Mouse (Mus musculus) left cerebral cortex, adult 2 months (tissue): ENCODE measurements around the gene Adssl1. TPM values are rescaled to one million over a fixed set of nuclear protein-coding genes. Genes with fewer than 3 reads are reported as not detected.

Experiments used
- DNase-seq, 2 experiments: peaks; one replicate each; pipeline ENCODE4 v3.0.0; 2021 to 2022; ENCODE audit warnings: low spot score in 2 of 2, mixed read lengths in 1 of 2; ENCODE audit errors: extremely low spot score in 1 of 2
- H3K27ac ChIP-seq: fragments of 200-600 bp; 2 replicates; pipeline ENCODE4 v1.8.1; 2022
- H3K4me3 ChIP-seq: fragments of 200-600 bp; 2 replicates; pipeline ENCODE4 v1.8.1; 2022
- CTCF ChIP-seq: fragments of 200-600 bp; IDR thresholded peaks from 2 replicates; pipeline ENCODE4 v1.8.1; 2022; ENCODE audit warnings: antibody characterized with exemption, mild to moderate bottlenecking, moderate library complexity
- intact Hi-C: fragments of 180-260 bp; cut with DNase I; formaldehyde crosslinking; loops from one replicate; pipeline ENCODE4 v1.15.1; 2025
- long read RNA-seq, 2 experiments: library from polyadenylated mRNA; stranded (forward); transcript quantifications; one replicate each; pipeline ENCODE4 v2.0.0; 2021; ENCODE audit warnings: borderline mapping rate in 2 of 2
- total RNA-seq, 2 experiments: library from RNA; stranded (reverse); gene quantifications; 2 replicates each; pipeline ENCODE4 v1.2.3; 2021

Adssl1 gene
- 10 to 100 TPM; 16.2 to 16.5 TPM for total RNA-seq
- long read RNA-seq, experiment 1, transcript Adssl1-201 (13 exons, 1,777 nt): major isoform, 13 of 14 reads
- long read RNA-seq, experiment 1, partial matches to known transcripts: 1 of 14 reads
- long read RNA-seq, experiment 1, other reads (novel, unspliced or antisense): 0 of 14 reads
- long read RNA-seq, experiment 2, transcript Adssl1-201 (13 exons, 1,777 nt): major isoform, 14 of 17 reads
- long read RNA-seq, experiment 2, partial matches to known transcripts: 1 of 17 reads
- long read RNA-seq, experiment 2, other reads (novel, unspliced or antisense): 2 of 17 reads

GRCm38 (mm10) chr12:112619686-112620353, at the start of gene Adssl1:
Gene Adssl1 (plus strand): TSS chr12:112620045.
- DNase-seq: peak; percentile 57 to 65
- intact Hi-C loops: loop anchor here (5.0 kb wide), 1 partner anchor 123 kb away; no protein-coding TSS in a partner anchor
- Histone ChIP-seq H3K27ac (peak within 1 kb of the TSS; percentile 90), H3K4me3 (peak within 1 kb of the TSS; percentile 66)
- no peak for TF ChIP-seq CTCF

GRCm38 (mm10) chr12:112570160-112570559, 49.7 kb upstream of the Adssl1 start:
- no peak overlapping the region for H3K4me3 ChIP-seq
- DNase-seq: no peak
- no peak overlapping the region for H3K27ac ChIP-seq
- no peak for TF ChIP-seq CTCF
- intact Hi-C loops: no loop called here

GRCm38 (mm10) chr12:112571064-112571463, 48.8 kb upstream of the Adssl1 start:
- no peak for DNase-seq

GRCm38 (mm10) chr12:112575274-112575986, 44.4 kb upstream of the Adssl1 start:
- Histone ChIP-seq H3K27ac (peak overlapping the region; percentile 41), H3K4me3 (no peak overlapping the region)
- DNase-seq: no peak
- intact Hi-C loops: no loop called here
- TF ChIP-seq CTCF: no peak

More at GRCm38 (mm10) chr12:112571064-112571463, 48.8 kb upstream of the Adssl1 start:
- no peak overlapping the region for H3K4me3 ChIP-seq
- H3K27ac ChIP-seq: no peak overlapping the region
- intact Hi-C loops: no loop called here
- peak; percentile 35 for TF ChIP-seq CTCF

GRCm38 (mm10) chr12:112576341-112576740, 43.5 kb upstream of the Adssl1 start:
- DNase-seq: peak; percentile 63 to 81
- no peak overlapping the region for H3K4me3 ChIP-seq
- no peak for TF ChIP-seq CTCF
- H3K27ac ChIP-seq: peak overlapping the region; percentile 76
- intact Hi-C loops: loop anchor here (1.0 kb wide), 2 partner anchors 19 to 41 kb away; no protein-coding TSS in a partner anchor

- Histone ChIP-seq H3K27ac (peak overlapping the region; percentile 76), H3K4me3 (no peak overlapping the region)
- no peak for DNase-seq
- TF ChIP-seq CTCF: no peak
- intact Hi-C loops: loop anchor here (1.0 kb wide), 2 partner anchors 19 to 41 kb away; no protein-coding TSS in a partner anchor
Observed at GRCm38 (mm10) chr12:112576749-112577148, 43.1 kb upstream of the Adssl1 start.

DNA sequence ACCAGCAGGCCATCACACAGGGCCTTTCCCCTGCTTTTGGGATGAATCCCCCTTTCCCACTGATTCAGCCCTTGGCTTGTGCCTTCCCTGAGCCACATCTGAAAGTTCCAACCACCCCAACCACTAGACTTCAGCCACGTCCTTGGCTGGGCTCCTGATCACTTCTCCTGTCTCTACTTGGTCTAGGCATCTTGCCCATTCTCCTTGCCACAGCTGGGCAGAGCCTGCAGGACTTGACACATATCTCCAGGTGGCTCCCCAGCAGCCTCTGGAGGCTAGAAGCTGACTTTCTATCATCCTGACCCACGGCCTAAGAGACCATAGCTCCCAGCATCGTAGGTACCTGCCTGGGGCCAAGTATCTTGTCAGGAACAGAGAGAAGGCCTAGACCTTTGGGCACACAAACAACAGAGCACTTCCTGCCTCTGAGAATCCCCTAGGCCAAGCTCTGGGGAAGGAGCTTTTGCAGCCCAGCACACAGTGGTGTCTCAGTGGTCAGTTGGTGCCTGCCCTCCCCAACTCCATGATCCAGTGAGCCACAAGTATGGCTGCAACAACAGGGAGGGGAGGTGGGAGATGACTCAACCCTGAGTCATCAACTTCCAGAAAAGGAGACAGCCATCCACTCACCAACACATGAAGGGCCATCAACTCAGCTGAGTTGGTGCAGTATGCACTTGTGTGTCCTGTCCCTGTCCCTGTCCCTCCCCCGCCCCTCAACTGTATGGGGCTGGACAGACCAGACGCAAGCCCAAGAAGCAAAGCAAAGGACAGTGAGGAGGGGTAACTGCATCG, 41.4 kb upstream of the Adssl1 start:
- intact Hi-C loops: no loop called here
- DNase-seq: no peak
- H3K27ac ChIP-seq: no peak overlapping the region
- H3K4me3 ChIP-seq: no peak overlapping the region
- no peak for TF ChIP-seq CTCF

DNA sequence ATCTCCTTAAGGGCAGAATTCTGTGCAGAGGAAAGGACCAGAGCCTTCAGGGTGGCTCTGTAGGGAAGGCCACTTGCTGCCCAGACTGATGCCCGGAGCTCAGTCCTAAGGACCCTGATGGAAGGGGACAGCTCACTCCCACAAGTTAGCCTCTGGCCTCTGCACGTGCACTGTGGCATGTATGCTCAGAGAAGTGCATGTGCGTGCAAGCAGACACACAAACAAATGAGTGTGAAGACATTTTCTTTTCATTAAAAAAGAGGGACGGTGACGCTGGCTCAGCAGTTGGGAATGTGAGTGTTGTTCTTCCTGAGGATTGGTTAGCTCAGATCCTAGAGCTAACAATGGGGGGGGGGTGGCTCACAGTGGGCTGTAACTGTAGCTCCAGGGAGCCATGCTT, 40.4 kb upstream of the Adssl1 start:
- no peak overlapping the region for H3K4me3 ChIP-seq
- intact Hi-C loops: no loop called here
- H3K27ac ChIP-seq: no peak overlapping the region
- TF ChIP-seq CTCF: no peak
- DNase-seq: no peak

GRCm38 (mm10) chr12:112579926-112580325, 39.9 kb upstream of the Adssl1 start:
- H3K4me3 ChIP-seq: no peak overlapping the region
- no peak overlapping the region for H3K27ac ChIP-seq
- TF ChIP-seq CTCF: no peak
- DNase-seq: no peak
- intact Hi-C loops: no loop called here

DNA sequence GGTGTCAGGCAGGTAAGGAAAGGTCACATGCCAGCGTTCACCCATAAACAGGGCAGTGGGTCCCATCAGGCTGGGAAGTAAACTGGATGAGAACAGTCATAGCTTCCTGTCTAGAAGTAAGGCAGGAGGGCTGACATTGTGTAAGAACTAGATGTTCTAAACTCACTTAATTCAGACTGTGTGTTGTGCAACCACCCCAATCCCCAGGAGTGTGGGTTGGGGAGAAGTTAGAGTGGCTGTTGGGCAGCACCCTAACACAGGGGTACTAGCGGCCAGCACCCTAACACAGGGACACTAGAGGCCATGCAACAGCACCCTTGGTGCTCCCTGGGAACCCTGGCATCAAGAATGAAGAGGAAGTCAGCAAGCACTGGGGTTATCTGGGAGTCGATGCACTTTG, 38.7 kb upstream of the Adssl1 start:
- Histone ChIP-seq H3K27ac (no peak overlapping the region), H3K4me3 (no peak overlapping the region)
- intact Hi-C loops: no loop called here
- TF ChIP-seq CTCF: no peak
- DNase-seq: no peak

DNA sequence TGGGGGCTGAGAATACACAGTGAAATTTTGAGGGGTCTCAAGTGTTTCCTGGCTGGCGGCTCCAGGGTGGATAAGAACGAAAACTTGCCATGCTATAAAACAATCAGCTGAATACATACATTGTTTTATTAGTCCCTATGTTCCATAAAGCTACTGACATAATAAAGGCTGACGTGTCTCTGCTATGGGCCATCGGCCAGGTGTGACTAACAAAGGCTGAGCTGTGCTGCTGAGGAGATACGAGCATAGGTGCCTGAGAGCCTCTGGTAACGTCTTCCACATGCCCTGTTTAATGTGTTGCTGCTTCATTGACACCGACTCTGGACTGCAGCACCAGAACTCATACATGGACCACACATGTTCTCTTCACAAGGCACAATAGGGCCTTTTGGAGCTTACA, 34.9 kb upstream of the Adssl1 start:
- intact Hi-C loops: no loop called here
- TF ChIP-seq CTCF: no peak
- no peak for DNase-seq
- H3K27ac ChIP-seq: no peak overlapping the region
- no peak overlapping the region for H3K4me3 ChIP-seq
